Mouse (Mus musculus) C2C12 (cell line): ENCODE results near the gene Gm3776.
"Not testable (repeated sequence)": the region's sequence is repeated elsewhere in the genome, so short reads cannot be mapped to it uniquely, and the experiment has no call there.

Experiments used
- CEBPB ChIP-seq: IDR thresholded peaks from one replicate; pipeline ENCODE4 v1.6.1; 2011; ENCODE audit warnings: low read depth, mild to moderate bottlenecking, control low read depth, moderate library complexity
- CTCF ChIP-seq: IDR thresholded peaks from one replicate; pipeline ENCODE4 v1.5.1; 2011; ENCODE audit not compliant: control insufficient read depth, insufficient read depth, insufficient read length
- MAX ChIP-seq: IDR thresholded peaks from one replicate; pipeline ENCODE4 v1.6.1; 2011; ENCODE audit warnings: mild to moderate bottlenecking, control low read depth
- USF1 ChIP-seq: IDR thresholded peaks from one replicate; pipeline ENCODE4 v1.6.1; 2011; ENCODE audit warnings: low read depth, mild to moderate bottlenecking, control low read depth, moderate library complexity

DNA sequence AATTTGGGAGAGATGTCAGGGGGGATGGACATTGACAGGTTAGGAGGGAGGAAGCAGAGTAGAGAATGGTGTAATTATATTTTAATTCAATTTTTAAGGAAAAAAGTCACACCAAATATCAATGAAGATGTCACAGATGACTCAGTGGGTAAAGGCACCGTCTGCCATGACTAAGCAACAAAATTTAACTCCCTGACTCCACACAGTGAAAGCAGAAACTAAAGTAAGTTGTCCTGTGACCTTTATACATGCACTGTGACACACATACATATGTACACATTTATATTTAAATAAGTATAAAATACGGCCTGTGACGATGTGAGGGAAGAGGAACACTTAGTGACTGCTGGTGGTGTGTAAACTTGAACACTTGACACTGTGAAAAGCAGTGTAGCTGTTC is 51.2 kb downstream of the Gm3776 start:
- not testable (repeated sequence) for TF ChIP-seq CTCF, CEBPB, USF1, MAX
